Mouse (Mus musculus): ENCODE data around the gene Syt15. TPM values are rescaled to one million over a fixed set of nuclear protein-coding genes. Genes with fewer than 3 reads are reported as not detected.
A peak's percentile ranks its signal among the peaks of the same experiment; 100 is the strongest.
"Not testable (repeated sequence)": the region's sequence is repeated elsewhere in the genome, so short reads cannot be mapped to it uniquely, and the experiment has no call there.

Gene Syt15
- total RNA-seq, 4 experiments from 2014 or later = 0.15 to 0.38 (median 0.30) TPM

GRCm38 (mm10) chr14:34228830-34229506 lies 9.6 kb downstream of the Syt15 start:
- no peak for DNase-seq

GRCm38 (mm10) chr14:34232340-34232739 lies 12.9 kb downstream of the Syt15 start:
- DNase-seq = no peak

GRCm38 (mm10) chr14:34232866-34233680 lies 13.7 kb downstream of the Syt15 start:
- no peak for DNase-seq

- DNase-seq = no peak
Observed at GRCm38 (mm10) chr14:34233846-34234245, 14.5 kb downstream of the Syt15 start.

GRCm38 (mm10) chr14:34234630-34235380 lies 15.4 kb downstream of the Syt15 start:
- DNase-seq = peak; percentile 59

GRCm38 (mm10) chr14:34240263-34240662 lies 20.9 kb downstream of the Syt15 start:
- no peak for DNase-seq

GRCm38 (mm10) chr14:34240676-34241075 lies 21.3 kb downstream of the Syt15 start:
- DNase-seq = no peak

GRCm38 (mm10) chr14:34252470-34253145 lies 33.2 kb downstream of the Syt15 start:
- no peak for DNase-seq

- DNase-seq = no peak
Observed at GRCm38 (mm10) chr14:34253261-34253660, 33.9 kb downstream of the Syt15 start.

GRCm38 (mm10) chr14:34258525-34258924 lies 39.1 kb downstream of the Syt15 start:
- not testable (repeated sequence) for DNase-seq

- no peak for DNase-seq
Observed at GRCm38 (mm10) chr14:34268046-34268445, 48.7 kb downstream of the Syt15 start.

- DNase-seq = no peak
Observed at GRCm38 (mm10) chr14:34273280-34273679, 53.9 kb downstream of the Syt15 start.

- no peak for DNase-seq
Observed at GRCm38 (mm10) chr14:34274141-34274540, 54.7 kb downstream of the Syt15 start.

- no peak for DNase-seq
Observed at GRCm38 (mm10) chr14:34275225-34275624, 55.8 kb downstream of the Syt15 start.

GRCm38 (mm10) chr14:34279726-34280125 lies 60.3 kb downstream of the Syt15 start:
- DNase-seq = no peak

Other genes starting within 250 kb of the Syt15 start
- under 1 TPM in 3 of 4 experiments, not detected in 1; 0.07 to 0.22 (median 0.08) TPM for gene Zfp488, start 240.8 kb upstream of the Syt15 start, total RNA-seq (2022)
- not detected for gene Gm30083, start 204.4 kb upstream of the Syt15 start, total RNA-seq (2022)
- under 1 TPM in 3 of 4 experiments, not detected in 1; 0.13 to 0.58 (median 0.38) TPM for gene Gm5460, start 202.8 kb upstream of the Syt15 start, total RNA-seq (2022)
- not detected for gene Antxrl, start 166.9 kb upstream of the Syt15 start, total RNA-seq (2022)
- gene Anxa8, start 133.6 kb upstream of the Syt15 start, total RNA-seq (2022) = 1 to 10 TPM; 1.2 to 3.1 (median 2.0) TPM
- gene A630023A22Rik, start 116.8 kb upstream of the Syt15 start, total RNA-seq (2022) = not detected
- gene Npy4r, start 67.1 kb upstream of the Syt15 start, total RNA-seq (2022) = under 1 TPM in 1 of 4 experiments, not detected in 3; 0.07 TPM
- gene Gprin2, start 17.9 kb upstream of the Syt15 start, total RNA-seq (2022) = 1 to 10 TPM; 3.6 to 7.1 (median 4.7) TPM
- 10 to 100 TPM; 11.3 to 13.5 (median 12.6) TPM for gene Shld2, start 90.9 kb downstream of the Syt15 start, total RNA-seq (2022)
- 100 to 1,000 TPM; 213 to 238 (median 225) TPM for gene Glud1, start 91.1 kb downstream of the Syt15 start, total RNA-seq (2022)
- not detected for gene Fam25c, start 135.8 kb downstream of the Syt15 start, total RNA-seq (2022)
- 100 to 1,000 TPM in 1 of 4 experiments, 10 to 100 TPM in 3; 19.1 to 206 (median 82.2) TPM for gene Sncg, start 155.2 kb downstream of the Syt15 start, total RNA-seq (2022)
- 10 to 100 TPM; 27.7 to 45.8 (median 39.9) TPM for gene Mmrn2, start 155.9 kb downstream of the Syt15 start, total RNA-seq (2022)

Measured in adrenal gland, adult 8-10 months (tissue).